Mouse (Mus musculus) MEL (cell line): Measurements from ENCODE around the gene Ppp6r2.

Source experiments
- CHD1 ChIP-seq: IDR thresholded peaks from 2 replicates; pipeline ENCODE4 v1.6.1; 2012; ENCODE audit warnings: low read depth, mild to moderate bottlenecking, inconsistent platforms, low read length, improper control_type of control experiment
- CHD2 ChIP-seq: IDR thresholded peaks from 2 replicates; pipeline ENCODE4 v1.6.1; 2011; ENCODE audit warnings: low read length, improper control_type of control experiment
- CTCF ChIP-seq, 3 experiments: IDR thresholded peaks in 2 of 3; conservative IDR thresholded peaks in 1 of 3; 2 replicates each; pipeline ENCODE4 v1.5.1; 2011 to 2012; ENCODE audit warnings: low read length in 3 of 3, low read depth in 2 of 3, mild to moderate bottlenecking in 2 of 3, improper control_type of control experiment in 1 of 3, inconsistent platforms in 1 of 3, mixed read lengths in 1 of 3, moderate library complexity in 1 of 3; ENCODE audit not compliant: control insufficient read depth in 1 of 3, insufficient read depth in 1 of 3, poor library complexity in 1 of 3, severe bottlenecking in 1 of 3
- E2F4 ChIP-seq: IDR thresholded peaks from 2 replicates; pipeline ENCODE4 v1.6.1; 2011; ENCODE audit warnings: low read depth, low read length, improper control_type of control experiment, borderline replicate concordance
- EP300 ChIP-seq, 2 experiments: IDR thresholded peaks; 2 replicates each; pipeline ENCODE4 v1.6.1; 2011; ENCODE audit warnings: improper control_type of control experiment in 2 of 2, low read length in 2 of 2, low read depth in 1 of 2, mild to moderate bottlenecking in 1 of 2
- HCFC1 ChIP-seq: IDR thresholded peaks from 2 replicates; pipeline ENCODE4 v1.6.1; 2012; ENCODE audit warnings: low read depth, mild to moderate bottlenecking, inconsistent platforms, low read length, improper control_type of control experiment, moderate library complexity
- MEF2A ChIP-seq: IDR thresholded peaks from 2 replicates; pipeline ENCODE4 v1.6.1; 2014; ENCODE audit warnings: low read depth, mild to moderate bottlenecking, inconsistent platforms, low read length, improper control_type of control experiment; ENCODE audit not compliant: poor library complexity, insufficient replicate concordance, severe bottlenecking; ENCODE audit errors: extremely low read depth
- POLR2A ChIP-seq, 2 experiments: IDR thresholded peaks; 2 replicates each; pipeline ENCODE4 v1.6.1; 2011 to 2012; ENCODE audit warnings: low read length in 2 of 2, mild to moderate bottlenecking in 2 of 2, control low read depth in 1 of 2, improper control_type of control experiment in 1 of 2, low read depth in 1 of 2, moderate library complexity in 1 of 2; ENCODE audit not compliant: control insufficient read depth in 1 of 2, insufficient read depth in 1 of 2, poor library complexity in 1 of 2
- SIN3A ChIP-seq: IDR thresholded peaks from 2 replicates; pipeline ENCODE4 v1.6.1; 2012; ENCODE audit warnings: low read length, improper control_type of control experiment, inconsistent platforms
- TBP ChIP-seq: IDR thresholded peaks from 2 replicates; pipeline ENCODE4 v1.8.0; 2011; ENCODE audit warnings: low read depth, low read length, improper control_type of control experiment

DNA sequence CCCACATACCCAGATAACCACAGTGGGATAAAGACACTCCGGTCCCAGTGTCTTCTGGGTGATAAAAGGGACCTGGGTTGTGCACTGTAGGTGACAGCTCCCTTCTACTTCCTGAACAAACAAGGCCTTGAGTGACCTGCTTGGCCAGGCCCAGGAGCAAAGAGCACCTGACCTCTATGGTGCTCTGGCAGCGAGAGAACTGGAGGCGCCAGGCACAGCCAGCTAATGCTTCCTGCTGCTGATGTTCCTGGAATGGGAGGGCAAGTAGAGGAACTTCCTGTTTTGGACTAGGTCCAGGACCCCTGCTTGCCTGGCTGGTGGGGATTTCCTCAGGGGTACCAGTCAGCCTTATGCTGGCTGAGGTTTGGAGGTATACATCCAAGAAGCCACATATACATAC lies 41.3 kb upstream of the Ppp6r2 start:
- TF ChIP-seq SIN3A (no peak), EP300 (IDR thresholded peaks at IDR 0.05; ENCODE audit: low read depth in 1 of 2, low read length in 2 of 2) (no peak), CTCF (IDR thresholded peaks at IDR 0.05 in 2 of 3, conservative IDR thresholded peaks at IDR 0.05 in 1 of 3; ENCODE audit: control insufficient read depth in 1 of 3, insufficient read depth in 1 of 3, low read depth in 2 of 3, low read length in 3 of 3, poor library complexity in 1 of 3, severe bottlenecking in 1 of 3) (no peak), POLR2A (IDR thresholded peaks at IDR 0.05; ENCODE audit: control insufficient read depth in 1 of 2, insufficient read depth in 1 of 2, low read depth in 1 of 2, low read length in 2 of 2, poor library complexity in 1 of 2) (no peak), MEF2A (no peak), HCFC1 (no peak), CHD1 (no peak), E2F4 (no peak), TBP (no peak), CHD2 (no peak)
